Mouse (Mus musculus): Measurements from ENCODE around the gene Cep135.

Cep135 gene

DNA sequence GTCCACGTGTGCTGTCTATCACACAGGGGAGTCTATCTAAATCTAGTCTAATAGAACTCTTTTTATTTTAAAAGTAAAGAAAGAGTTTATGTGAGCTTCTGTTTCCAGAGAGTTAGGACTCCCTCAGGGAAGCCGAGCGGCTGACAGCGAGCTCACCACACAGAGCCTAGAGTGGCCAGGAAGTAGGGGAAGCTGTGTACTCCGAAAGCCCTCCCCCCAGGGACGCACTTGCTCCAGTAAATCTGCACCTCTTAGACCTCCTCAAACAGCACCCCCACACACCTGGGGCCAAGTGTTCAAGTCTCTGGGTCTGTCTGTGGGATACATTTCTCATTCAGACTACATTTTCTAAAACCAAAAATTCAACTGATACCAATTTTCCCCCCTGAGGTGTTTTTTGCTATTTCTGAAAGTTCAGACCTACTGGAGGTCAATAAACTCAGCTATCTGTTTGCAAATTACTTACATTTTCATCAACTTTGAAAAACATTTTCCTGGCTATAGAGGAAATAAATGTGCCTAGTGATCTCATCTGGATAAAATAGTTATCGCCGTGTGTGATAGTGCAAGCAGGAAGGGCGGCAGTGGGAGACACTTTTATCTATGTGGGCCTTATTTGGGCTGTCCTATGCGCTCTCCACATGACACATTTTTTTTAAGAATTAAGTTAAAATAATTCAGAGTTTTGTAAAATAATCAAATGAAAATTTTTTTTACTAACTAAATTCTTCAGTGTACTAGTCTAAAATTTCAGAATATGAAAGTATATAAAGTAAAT lies 56.8 kb downstream of the Cep135 start:
- DNase-seq (ENCODE audit: low read depth, low spot score), result no peak

DNA sequence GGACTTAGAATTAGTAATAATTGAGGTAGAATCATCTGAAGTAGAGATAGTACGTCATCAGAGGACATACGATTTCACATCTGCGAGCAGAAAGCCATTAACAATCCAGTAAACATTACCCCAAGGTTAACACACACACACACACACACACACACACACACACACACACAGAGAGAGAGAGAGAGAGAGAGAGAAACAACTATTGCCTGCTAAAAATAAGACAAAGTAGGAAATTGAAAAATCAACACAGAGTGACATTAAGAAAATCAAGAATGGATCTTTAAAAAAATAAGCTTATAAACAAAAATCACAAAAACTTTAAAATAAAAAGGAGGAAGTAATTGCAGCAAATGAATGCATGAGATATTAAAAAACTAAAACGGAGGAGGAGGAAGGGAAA lies 61.4 kb downstream of the Cep135 start:
- no peak for DNase-seq (ENCODE audit: low read depth, low spot score)

DNA sequence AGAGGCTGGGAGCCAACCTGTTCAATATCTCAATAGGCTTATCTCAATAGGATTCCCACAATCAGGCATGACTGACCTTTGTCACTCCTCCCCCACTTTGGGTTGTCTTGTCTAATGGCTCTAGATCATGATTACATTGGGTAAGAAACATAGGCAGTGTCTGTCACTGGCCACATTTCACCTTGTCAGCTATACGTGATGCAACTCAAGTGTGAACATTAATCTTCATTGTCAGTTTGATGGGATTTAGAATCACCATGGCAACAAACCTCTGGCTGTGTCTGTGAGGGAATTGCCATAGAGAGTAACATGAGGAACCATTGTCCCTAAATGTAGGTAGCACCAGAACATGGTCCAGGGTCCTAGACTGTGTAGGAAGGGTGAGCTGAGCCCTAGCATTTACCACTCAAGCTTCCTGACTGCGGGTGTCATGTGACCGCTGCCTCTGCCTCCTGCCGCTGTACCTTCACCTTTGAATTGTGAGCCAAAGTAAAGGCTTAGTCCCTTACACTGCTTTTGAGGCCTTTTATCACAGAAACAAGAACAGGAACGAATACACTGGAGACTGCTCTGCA lies 62.7 kb downstream of the Cep135 start:
- DNase-seq (ENCODE audit: low read depth, low spot score), result no peak

DNA sequence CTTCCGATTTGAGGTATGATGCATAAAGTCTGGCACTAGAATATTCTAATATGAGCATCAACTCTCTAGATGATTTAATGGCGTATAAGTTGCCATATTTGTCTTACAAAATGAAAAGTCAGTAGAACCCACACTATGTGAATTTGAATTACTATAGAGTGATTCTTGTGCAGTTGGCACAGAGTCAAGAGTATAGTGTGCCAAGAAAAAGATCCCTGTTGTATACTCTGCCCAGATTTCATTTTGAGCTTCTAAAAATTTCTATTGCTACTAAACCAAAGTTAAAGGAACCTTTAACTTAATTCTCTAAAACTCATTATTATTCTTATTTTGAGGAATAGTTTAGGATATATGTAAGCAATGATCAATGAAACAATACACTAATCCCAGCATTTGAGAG lies 67.7 kb downstream of the Cep135 start, which contains the start of gene C530008M17Rik:
Gene C530008M17Rik (plus strand): TSS at position 301 of the 400 bp plus-strand sequence.
- DNase-seq (ENCODE audit: low read depth, low spot score), result no peak

DNA sequence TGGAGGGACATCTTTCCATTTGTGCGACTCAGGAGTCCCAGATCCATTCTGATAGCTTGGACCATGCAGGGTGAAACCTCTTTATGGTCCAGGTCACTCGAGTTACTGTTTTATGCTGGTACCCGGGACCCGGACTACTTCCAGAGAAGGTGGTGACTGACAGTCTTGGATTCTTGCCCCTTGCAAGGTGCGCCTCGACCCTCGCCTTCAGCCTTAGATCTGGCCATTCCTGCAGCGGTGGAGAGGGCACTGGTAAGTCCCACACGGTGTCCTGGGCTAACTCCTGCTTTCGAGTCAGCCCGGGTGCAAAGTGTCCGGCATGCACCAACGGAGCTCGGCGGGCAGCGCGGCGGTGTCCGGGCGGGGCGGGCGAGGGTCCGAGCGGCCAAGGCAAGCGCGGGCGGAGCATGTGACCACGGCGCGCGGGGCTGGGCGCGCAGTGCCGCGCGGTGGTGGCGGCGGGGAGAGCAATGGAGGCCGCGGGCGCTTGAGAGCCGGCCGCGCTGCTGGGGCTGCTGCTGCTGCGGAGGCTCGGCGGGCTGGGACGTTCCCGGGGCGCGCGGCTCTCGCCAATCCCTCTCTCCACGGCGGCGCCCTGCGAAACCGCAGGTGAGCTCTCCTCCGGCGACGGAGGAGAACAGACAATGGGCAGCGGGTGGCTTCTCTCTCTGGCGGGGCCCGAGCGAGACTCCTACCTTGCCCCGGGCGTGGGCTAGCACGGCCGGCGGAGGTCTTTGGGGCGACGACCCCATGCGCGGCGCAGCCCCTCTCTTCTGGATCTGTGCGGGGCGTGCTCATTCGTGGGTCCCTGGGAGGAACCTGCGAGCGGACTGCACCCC lies 69.0 kb downstream of the Cep135 start:
- peak; percentile 56 for DNase-seq (ENCODE audit: low read depth, low spot score)

DNA sequence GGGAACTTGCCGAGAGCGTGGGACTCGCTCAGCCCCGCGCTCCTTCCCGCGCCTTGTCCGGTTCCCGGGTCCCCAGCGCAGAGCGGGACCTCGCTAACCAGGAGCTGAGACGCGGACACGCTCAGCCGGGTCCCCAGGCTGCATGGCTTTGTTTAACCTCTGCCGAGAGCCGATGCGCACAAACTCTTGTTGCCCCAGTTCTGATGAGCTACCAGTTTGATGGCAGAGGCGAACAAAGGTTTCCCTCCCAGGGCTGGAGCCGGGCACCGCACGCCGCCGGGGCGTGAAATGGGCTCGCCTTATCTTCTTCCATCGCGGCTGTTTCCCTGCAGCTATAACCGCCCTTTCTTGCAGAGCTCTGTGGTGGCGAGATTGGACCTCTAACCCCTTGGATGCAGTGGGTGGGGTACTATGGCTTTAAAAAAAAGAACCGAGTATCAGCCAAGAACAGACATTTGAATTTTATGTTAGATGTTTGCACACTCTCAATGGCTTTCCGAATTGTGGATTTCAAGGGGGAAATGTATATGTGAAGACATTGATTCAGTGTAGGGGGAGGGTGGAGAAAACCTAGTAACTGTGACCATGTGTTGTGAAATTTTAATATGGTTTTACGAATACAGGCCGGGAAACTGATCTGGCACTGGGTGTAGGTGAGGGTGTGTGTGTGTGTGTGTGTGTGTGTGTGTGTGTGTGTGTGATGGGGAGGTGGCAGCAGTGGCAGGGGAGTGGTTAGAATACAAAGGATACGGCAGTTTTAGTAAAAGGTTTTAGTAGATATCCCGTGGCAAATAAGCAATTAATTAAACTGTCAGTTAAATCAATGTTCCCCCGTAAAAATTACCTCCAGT lies 69.8 kb downstream of the Cep135 start:
- peak; percentile 66 for DNase-seq (ENCODE audit: low read depth, low spot score)

DNA sequence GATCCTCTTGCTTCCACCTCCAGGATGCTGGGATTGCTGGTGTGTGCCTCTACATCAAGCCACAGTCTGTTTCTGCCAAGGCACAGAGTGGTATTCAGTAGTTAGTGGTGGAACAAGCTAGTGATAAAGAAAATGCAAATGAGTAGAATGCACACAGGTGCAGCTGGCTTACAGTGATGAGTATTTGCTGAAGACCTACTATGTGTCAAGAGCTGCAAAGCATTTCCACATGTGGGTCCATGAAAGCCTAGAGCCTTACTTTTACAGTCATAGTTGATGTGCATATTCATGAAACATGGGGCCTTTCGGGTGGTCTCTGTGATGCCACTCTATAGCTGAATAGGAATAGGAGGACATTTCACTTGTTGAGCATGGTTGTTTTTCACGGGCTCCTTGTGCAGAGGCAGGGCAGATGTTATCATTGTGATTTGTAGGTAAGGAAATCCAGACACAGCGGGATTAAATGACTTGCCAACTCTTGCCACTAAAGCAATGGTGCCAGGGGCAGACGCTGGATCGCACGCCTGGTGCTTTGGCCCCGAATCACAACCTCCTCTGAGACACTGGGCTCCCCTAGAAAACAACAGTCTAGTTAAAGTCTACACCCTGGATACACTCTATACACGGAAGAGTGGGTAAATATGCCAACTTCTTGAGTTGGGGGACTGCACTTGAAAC lies 71.6 kb downstream of the Cep135 start:
- no peak for DNase-seq (ENCODE audit: low read depth, low spot score)

DNA sequence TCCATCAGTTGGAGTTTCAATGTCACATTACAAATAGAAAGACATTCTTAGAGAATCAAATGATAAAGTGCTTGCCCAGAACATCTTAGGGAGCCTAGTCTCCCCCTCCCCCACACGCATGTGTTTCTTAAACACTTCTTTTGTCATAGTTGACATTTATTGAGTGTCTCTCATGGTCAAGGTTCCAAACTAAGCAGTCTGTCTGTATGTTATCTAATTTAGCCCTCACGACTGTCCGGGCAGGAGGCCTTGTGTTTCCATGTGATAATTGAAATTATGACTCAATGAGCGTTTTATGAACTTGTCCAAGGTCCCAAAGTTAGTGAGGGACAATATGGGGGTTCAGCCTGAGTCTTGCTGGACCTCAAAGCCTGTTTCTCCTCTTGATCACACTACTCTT lies 72.8 kb downstream of the Cep135 start:
- no peak for DNase-seq (ENCODE audit: low read depth, low spot score)

DNA sequence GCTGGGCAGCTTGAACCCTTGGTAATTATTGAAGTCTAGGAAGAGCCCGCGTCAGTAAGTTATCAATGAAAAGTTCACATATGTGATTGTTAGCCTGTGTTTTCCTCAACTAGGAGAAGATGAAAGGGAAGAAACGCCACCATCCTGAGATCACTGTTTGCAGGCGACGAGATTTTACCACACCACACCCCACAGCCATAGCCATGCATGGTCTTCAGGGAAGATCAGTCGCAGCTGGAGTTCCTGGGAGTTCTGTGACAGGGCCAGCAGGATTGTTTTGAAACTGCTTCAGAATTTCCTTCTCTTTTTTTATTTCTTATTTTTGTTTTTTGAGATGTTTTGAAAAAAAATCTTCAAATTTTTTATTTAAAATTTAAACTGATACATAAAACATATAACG lies 76.4 kb downstream of the Cep135 start:
- no peak for DNase-seq (ENCODE audit: low read depth, low spot score)

DNA sequence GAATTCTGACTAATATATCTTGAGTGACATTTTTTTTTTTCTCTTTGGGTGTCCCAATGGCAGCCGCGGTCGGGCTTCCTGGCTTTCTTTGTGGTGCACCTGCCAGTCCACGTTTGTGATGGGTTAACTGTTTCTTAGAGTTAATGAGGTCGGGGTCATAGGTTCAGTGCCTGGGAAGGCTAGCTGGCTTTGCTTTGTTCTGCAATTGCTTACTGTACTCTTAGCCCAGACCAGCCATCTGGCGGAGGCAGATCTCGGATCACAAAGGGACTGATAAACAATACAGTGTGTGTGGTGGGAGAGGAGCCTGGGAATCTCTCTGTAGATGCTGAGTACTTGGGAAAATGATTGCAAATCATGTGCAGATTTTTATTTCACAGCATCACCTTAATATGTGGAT lies 76.9 kb downstream of the Cep135 start:
- no peak for DNase-seq (ENCODE audit: low read depth, low spot score)

DNA sequence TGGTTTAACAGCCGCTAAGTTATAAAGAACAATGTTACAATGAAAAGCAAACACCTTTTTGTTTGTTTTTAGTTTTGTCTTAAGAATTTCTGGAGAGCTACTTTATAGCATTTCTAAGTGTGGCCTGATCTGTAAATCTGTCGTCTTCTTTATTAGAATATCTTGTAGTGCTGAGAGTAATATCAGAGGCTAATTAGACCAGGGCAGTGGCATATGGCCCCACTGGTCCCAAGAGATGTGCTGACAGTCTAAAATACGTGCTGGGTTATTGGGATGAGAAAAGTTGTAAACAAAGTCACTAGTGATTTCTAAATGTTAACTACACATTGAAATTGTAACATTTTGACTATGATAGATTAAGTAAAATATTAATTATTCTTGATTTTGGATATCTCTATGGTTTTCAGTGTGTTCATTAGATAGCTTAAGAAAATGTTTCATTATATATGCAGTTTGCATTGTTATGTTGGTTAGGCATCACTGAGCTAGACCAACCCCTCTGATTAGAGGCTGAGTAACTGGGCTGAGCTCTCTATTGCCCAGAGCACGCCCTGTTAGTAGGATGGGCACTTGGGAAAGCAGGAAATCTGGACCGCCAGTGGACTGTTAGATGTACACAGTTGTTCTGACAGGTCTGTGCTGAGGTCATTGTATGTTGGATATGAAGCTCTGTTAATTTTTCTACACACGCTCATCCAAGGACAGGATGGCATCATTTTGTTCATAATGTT lies 77.7 kb downstream of the Cep135 start:
- DNase-seq (ENCODE audit: low read depth, low spot score), result no peak

DNA sequence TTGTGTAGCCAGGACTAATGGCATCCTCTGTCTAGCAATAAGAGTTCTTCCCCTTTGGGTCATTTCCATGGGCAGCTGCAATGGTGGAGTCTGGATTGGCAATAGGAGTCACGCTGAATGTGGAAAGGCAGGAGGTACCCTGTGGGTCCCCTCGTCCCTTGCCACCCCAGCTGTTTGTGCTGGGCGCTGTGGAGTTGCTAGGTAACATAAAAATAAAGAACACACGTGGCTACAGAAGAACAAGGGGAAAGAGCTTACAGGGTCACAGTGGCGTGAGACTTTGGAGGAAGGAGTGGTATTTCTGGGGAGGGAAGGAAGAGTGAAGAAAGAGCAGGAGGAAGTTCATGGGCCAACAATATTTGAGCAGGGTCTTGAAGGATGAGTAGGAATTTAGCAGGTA lies 79.6 kb downstream of the Cep135 start:
- DNase-seq (ENCODE audit: low read depth, low spot score), result no peak

DNA sequence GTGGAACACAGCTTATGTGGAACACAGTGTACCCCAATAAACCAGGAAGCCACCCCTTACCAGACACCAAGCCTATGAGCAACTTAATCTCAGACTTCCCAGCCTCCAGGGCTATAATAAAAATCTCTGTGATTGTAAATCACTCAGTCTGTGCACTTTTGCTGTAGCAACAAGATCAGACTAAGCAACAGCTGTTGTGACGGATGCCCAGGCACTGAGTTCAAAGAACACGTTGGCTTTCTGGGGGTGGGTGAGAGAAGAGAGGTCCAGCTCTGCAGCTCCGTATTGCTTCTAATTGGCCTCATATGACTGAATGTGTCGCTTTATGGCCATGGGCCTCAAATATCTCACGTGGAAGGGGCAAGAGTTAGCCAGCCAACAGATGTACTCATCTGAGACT lies 80.0 kb downstream of the Cep135 start:
- no peak for DNase-seq (ENCODE audit: low read depth, low spot score)

DNA sequence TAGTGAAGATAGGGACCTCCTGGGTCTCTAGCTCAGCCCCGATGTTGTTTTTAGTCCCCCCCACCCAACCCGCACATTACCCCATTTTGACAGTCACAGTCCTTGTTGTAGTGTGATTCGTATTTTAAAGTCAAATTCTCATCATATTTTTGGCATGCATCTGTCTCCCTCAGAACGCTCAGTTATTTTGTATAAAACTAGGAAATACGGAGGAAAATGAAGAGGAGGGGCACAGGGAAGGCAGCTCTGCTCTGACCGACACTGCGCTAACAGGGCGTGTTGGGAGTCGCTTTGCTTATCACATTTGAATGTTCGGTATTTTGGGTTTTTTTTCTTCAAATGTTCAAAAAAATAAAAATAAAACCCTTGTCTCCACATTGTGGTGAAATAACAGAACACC lies 81.7 kb downstream of the Cep135 start:
- no peak for DNase-seq (ENCODE audit: low read depth, low spot score)

DNA sequence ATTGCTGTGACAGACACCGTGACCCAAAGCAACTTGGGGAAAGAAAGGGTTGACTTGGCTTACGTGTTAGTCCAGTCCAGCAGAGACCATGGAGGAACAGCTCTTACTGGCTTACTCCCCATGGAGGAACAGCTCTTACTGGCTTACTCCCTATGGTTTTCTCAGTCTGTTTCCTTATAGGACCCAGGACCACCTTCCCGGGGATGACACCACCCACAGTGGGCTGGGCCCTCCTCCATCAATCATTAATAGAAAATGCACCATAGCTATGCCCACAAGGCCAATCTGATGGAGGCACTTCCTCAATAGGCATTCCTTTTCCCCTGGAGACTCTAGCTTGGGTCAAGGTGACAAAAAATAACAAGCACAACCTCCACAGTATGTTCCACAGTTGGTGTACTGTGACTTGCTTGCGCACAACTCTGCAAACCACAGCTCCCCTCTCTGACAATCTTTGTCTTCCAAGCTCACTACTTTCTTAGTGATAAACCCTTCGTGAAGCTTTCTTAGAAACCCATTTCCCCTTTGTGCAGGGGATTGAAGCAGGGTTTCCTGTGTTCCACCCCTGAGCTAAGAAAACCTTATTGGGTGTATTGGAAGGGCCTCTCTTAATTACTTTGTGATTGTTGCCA lies 85.6 kb downstream of the Cep135 start:
- DNase-seq (ENCODE audit: low read depth, low spot score), result no peak

DNA sequence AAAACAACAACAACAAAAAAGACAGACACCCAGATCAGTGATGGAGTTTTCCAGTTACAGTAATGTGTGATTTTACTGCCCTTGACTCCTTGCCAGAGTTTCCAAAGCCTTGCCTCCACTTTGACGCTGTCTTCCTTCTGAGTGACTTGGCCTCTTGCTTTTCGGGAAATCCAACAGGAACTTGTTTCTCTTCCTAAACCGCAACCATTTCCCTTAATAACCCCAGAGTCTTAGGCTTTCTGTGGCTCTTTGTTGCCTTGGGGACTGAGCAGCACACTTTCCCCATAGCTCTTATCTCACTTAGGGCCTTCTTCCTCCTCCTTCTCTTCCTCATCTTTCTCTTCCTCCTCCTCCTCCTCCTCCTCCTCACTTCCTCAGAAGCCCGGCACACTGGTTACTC lies 86.9 kb downstream of the Cep135 start:
- no peak for DNase-seq (ENCODE audit: low read depth, low spot score)

DNA sequence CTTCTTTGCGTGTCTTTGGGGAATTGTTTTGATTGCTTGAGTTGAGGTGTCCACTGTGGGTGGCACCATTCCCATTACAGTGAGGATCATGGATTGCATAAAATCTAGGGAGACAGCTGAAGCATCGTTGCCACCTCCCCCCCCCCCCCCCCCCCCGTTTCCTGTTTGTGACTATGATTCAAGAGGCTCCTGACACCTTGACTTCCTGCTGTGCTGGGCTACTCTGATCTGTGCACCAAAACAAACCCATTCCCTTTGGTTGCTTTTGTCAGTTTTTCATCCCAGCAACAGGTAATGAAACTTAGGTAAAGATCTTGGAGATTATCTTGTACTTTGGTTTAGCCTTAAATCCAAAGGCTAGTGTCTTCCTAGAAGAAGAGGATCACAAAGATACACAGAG lies 92.5 kb downstream of the Cep135 start:
- no peak for DNase-seq (ENCODE audit: low read depth, low spot score)

DNA sequence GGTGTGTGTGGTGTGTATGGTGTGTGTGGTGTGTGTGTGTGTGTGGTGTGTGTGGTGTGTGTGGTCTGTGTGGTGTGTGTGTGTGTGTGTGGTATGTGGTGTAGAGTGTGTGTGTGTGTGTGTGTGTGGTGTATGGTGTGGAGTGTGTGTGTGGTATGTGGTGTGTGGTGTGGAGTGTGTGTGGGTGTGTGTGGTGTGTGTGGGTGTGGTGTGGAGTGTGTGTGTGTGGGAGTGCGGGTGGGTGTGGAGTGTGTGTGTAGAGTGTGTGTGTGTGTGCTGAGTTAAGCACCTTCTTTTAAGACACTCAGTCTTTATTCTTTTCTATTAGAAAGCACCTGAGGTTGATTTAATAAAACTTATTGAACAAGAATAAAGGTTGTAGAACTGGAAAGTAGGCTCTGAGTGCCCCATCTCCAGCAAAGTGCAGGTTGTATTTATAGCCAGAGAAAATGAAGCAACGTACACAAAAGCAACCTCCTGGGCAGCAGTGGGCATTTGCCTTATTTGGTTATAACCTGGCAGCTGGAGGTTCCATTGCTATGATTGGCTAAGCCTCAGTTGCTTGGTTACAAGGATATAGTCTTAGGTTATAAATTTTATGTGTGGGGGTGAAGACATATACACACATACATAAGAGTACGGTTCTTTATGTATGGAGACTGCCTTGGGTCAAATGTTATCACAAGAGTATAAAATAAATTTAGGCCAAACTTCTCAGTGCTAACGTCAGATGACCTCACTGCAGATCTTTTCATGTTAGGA lies 93.6 kb downstream of the Cep135 start:
- no peak for DNase-seq (ENCODE audit: low read depth, low spot score)

DNA sequence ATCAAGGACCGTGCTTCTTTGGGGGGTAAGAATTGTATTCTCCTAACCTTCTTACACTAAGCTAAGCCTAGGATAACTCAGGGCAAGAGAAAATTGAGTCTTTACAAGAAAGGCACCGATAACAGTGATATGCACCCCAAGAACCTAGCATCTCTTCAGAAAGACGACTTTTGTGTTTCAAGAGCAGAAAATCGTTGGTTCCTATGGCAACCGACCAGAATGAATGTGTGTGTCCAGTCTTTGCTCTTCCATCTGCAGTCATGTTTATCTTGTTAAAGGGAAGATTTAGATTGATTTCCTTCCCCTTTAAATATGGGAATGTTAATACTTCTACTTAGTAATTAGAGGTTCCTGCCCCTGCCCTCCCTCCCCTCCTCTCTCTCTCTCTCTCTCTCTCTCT lies 95.0 kb downstream of the Cep135 start:
- DNase-seq (ENCODE audit: low read depth, low spot score), result no peak

All from c-Kit-negative CD71-positive TER-119-positive erythroid progenitor cells, embryonic 14.5 days (primary cell).